Mouse (Mus musculus) lung, embryonic 15.5 days (tissue): ENCODE measurements around the gene Gm10681. TPM values are rescaled to one million over a fixed set of nuclear protein-coding genes. Genes with fewer than 3 reads are reported as not detected.

ENCODE experiments used
- polyA plus RNA-seq: library from polyadenylated mRNA; unstranded; fragments of >200 nt; fragmentation: Nextera tagmentation; extraction: Ambion mirVana; gene quantifications from 2 replicates; pipeline ENCODE4 v1.2.1, GENCODE M21; 2015

The Gm10681 gene
- polyA plus RNA-seq, 1 experiment from 2014 or later: 0.11 TPM

Other genes starting within 250 kb of the Gm10681 start
- 202 and 209 TPM in 2 replicates for gene Phgdh, start 248.8 kb downstream of the Gm10681 start, polyA plus RNA-seq
- gene Zfp697, start 206.3 kb downstream of the Gm10681 start, polyA plus RNA-seq: 7.9 and 8.0 TPM in 2 replicates
- gene Gm4450, start 131.7 kb downstream of the Gm10681 start, polyA plus RNA-seq: not detected in 2 replicates
- gene Hsd3b4, start 78.3 kb downstream of the Gm10681 start, polyA plus RNA-seq: 0.11 TPM in 1 of 2 replicates, not detected in the other
- gene Hsd3b5, start 41.4 kb upstream of the Gm10681 start, polyA plus RNA-seq: not detected in 2 replicates
- gene Hsd3b2, start 135.7 kb upstream of the Gm10681 start, polyA plus RNA-seq: 0.04 and 0.07 TPM in 2 replicates
- not detected in 2 replicates for gene Hsd3b3, start 174.3 kb upstream of the Gm10681 start, polyA plus RNA-seq
- 3.0 and 3.4 TPM in 2 replicates for gene Hsd3b6, start 225.6 kb upstream of the Gm10681 start, polyA plus RNA-seq